Mouse (Mus musculus): Measurements from ENCODE around the gene Cdk5rap1. TPM values are rescaled to one million over a fixed set of nuclear protein-coding genes. Genes with fewer than 3 reads are reported as not detected.

The Cdk5rap1 gene
- total and polyA plus RNA-seq, 3 experiments = 25.8 to 43.5 (median 32.0) TPM

GRCm38 (mm10) chr2:154401976-154402375 lies 29.2 kb upstream of the Cdk5rap1 start:
- H3K9me3 ChIP-seq (replicated peaks; ENCODE audit: low read length) = no peaks in the 10 kb centered on the region
- DNase-seq (ENCODE audit: extremely low read depth) = no peak

GRCm38 (mm10) chr2:154399325-154399724 lies 26.5 kb upstream of the Cdk5rap1 start:
- Histone ChIP-seq H3K9me3 (replicated peaks; ENCODE audit: low read length) (no peaks in the 10 kb centered on the region), H3K27ac (ENCODE audit: insufficient read depth, low read depth) (no peak overlapping the region), H3K79me2 (replicated peaks; ENCODE audit: control insufficient read depth, extremely low read depth, insufficient read depth, poor library complexity, severe bottlenecking) (no peaks in the 10 kb centered on the region), H3K4me1 (ENCODE audit: control insufficient read depth in 1 of 2, insufficient read depth in 2 of 2) (no peaks in the 10 kb centered on the region), H3K4me2 (ENCODE audit: insufficient read depth, low read depth, poor library complexity, severe bottlenecking) (no peak overlapping the region), H3K4me3 (replicated peaks in 1 of 3; ENCODE audit: low read depth in 2 of 3, low read length in 2 of 3, poor library complexity in 1 of 3) (no peak overlapping the region), H3K36me3 (replicated peaks in 1 of 2; ENCODE audit: control insufficient read depth in 1 of 2, insufficient read depth in 1 of 2, low read length in 1 of 2) (no peaks in the 10 kb centered on the region), H3K9ac (ENCODE audit: insufficient read depth, low read depth) (no peak overlapping the region), H3K27me3 (replicated peaks) (no peaks in the 10 kb centered on the region)
- in situ Hi-C loops (cut with MboI; ENCODE audit: low pct_ligation_motif_present, low pct_unique_long_range_greater_than_20kb, low sequenced_read_pairs) = no loop called here
- TF ChIP-seq JUN (IDR thresholded peaks at IDR 0.05; ENCODE audit: insufficient read depth, low read depth, low read length) (no peak), MAX (IDR thresholded peaks at IDR 0.05; ENCODE audit: low read length) (no peak), PAX5 (IDR thresholded peaks at IDR 0.05; ENCODE audit: low read length) (no peak), RAD21 (IDR thresholded peaks at IDR 0.05; ENCODE audit: low read depth, low read length) (no peak), ZNF384 (IDR thresholded peaks at IDR 0.05; ENCODE audit: low read depth, low read length) (no peak), RCOR1 (conservative IDR thresholded peaks at IDR 0.05; ENCODE audit: low read depth, low read length) (no peak), ZMIZ1 (IDR thresholded peaks at IDR 0.05; ENCODE audit: low read depth, low read length) (no peak), POLR2AphosphoS2 (IDR thresholded peaks at IDR 0.05; ENCODE audit: low read depth, low read length) (no peak), JUND (conservative IDR thresholded peaks at IDR 0.05; ENCODE audit: low read depth, low read length) (no peak), MXI1 (IDR thresholded peaks at IDR 0.05; ENCODE audit: low read depth, low read length) (no peak), NELFE (IDR thresholded peaks at IDR 0.05; ENCODE audit: low read depth, low read length) (no peak), EP300 (IDR thresholded peaks at IDR 0.05; ENCODE audit: low read length) (no peak), TBP (conservative IDR thresholded peaks at IDR 0.05; ENCODE audit: low read depth, low read length) (no peak), MEF2A (IDR thresholded peaks at IDR 0.05; ENCODE audit: borderline replicate concordance, low read depth, low read length) (no peak), TCF12 (IDR thresholded peaks at IDR 0.05; ENCODE audit: low read depth, low read length) (no peak), UBTF (IDR thresholded peaks at IDR 0.05; ENCODE audit: low read depth, low read length) (no peak), ELF1 (IDR thresholded peaks at IDR 0.05; ENCODE audit: low read depth, low read length) (no peak)
- dilution Hi-C loops (cut with MboI; ENCODE audit: extremely low pct_ligation_motif_present, extremely low pct_unique_long_range_greater_than_20kb, low sequenced_read_pairs) = no loop called here
- DNase-seq (ENCODE audit: extremely low read depth) = no peak

More at GRCm38 (mm10) chr2:154401976-154402375, 29.2 kb upstream of the Cdk5rap1 start:
- Histone ChIP-seq H3K9ac (ENCODE audit: insufficient read depth, low read depth) (no peak overlapping the region), H3K27me3 (replicated peaks) (no peaks in the 10 kb centered on the region), H3K27ac (ENCODE audit: insufficient read depth, low read depth) (no peak overlapping the region), H3K4me2 (ENCODE audit: insufficient read depth, low read depth, poor library complexity, severe bottlenecking) (no peak overlapping the region), H3K4me3 (replicated peaks in 1 of 3; ENCODE audit: low read depth in 2 of 3, low read length in 2 of 3, poor library complexity in 1 of 3) (no peak overlapping the region), H3K4me1 (ENCODE audit: control insufficient read depth in 1 of 2, insufficient read depth in 2 of 2) (peaks cover 0 to 9% of the 10 kb centered on the region in 2 experiments; a peak in 1 of 4 replicates), H3K36me3 (replicated peaks in 1 of 2; ENCODE audit: control insufficient read depth in 1 of 2, insufficient read depth in 1 of 2, low read length in 1 of 2) (no peaks in the 10 kb centered on the region), H3K79me2 (replicated peaks; ENCODE audit: control insufficient read depth, extremely low read depth, insufficient read depth, poor library complexity, severe bottlenecking) (no peaks in the 10 kb centered on the region)
- in situ Hi-C loops (cut with MboI; ENCODE audit: low pct_ligation_motif_present, low pct_unique_long_range_greater_than_20kb, low sequenced_read_pairs) (no loop called here), dilution Hi-C loops (cut with MboI; ENCODE audit: extremely low pct_ligation_motif_present, extremely low pct_unique_long_range_greater_than_20kb, low sequenced_read_pairs) (no loop called here)
- TF ChIP-seq CTCF (conservative IDR thresholded peaks at IDR 0.05 in 1 of 2, IDR thresholded peaks at IDR 0.05 in 1 of 2; ENCODE audit: low read depth in 2 of 2, low read length in 2 of 2) (no peak), ZNF384 (IDR thresholded peaks at IDR 0.05; ENCODE audit: low read depth, low read length) (peak; percentile 30; the same call in 1 of the 2 replicates), BHLHE40 (IDR thresholded peaks at IDR 0.05; ENCODE audit: low read depth, low read length) (no peak), NELFE (IDR thresholded peaks at IDR 0.05; ENCODE audit: low read depth, low read length) (no peak), SIN3A (IDR thresholded peaks at IDR 0.05; ENCODE audit: low read length) (no peak)
